Mouse (Mus musculus) G1E (cell line): ENCODE data around the gene Spag5. TPM values are rescaled to one million over a fixed set of nuclear protein-coding genes. Genes with fewer than 3 reads are reported as not detected.
"Not testable (repeated sequence)": the region's sequence is repeated elsewhere in the genome, so short reads cannot be mapped to it uniquely, and the experiment has no call there.

Experiments used
- ATAC-seq: 2 replicates; pipeline ENCODE4 v1.8.0; 2016; ENCODE audit warnings: mild to moderate bottlenecking; ENCODE audit not compliant: insufficient number of reproducible peaks, poor library complexity, low FRiP score, severe bottlenecking; ENCODE audit errors: extremely low read depth
- DNase-seq: peaks from one replicate; pipeline ENCODE4 v3.0.0; 2012; ENCODE audit warnings: low spot score
- H3K27me3 ChIP-seq: 2 replicates; pipeline ENCODE4 v1.6.1; 2012; ENCODE audit warnings: mild to moderate bottlenecking, low read length, inconsistent platforms; ENCODE audit not compliant: insufficient read depth
- H3K36me3 ChIP-seq: replicated peaks from 2 replicates; pipeline ENCODE3; 2012; ENCODE audit warnings: mild to moderate bottlenecking, inconsistent platforms
- H3K4me1 ChIP-seq: 2 replicates; pipeline ENCODE4 v1.6.1; 2012; ENCODE audit warnings: low read depth, low read length, inconsistent platforms, mixed read lengths; ENCODE audit not compliant: insufficient read depth
- H3K4me3 ChIP-seq: 2 replicates; pipeline ENCODE4 v1.5.1; 2012; ENCODE audit warnings: low read depth, mild to moderate bottlenecking, inconsistent platforms, low read length, moderate library complexity, mixed read lengths
- H3K9me3 ChIP-seq: replicated peaks from 2 replicates; pipeline ENCODE4 v1.6.1; 2012; ENCODE audit warnings: inconsistent platforms
- CTCF ChIP-seq: IDR thresholded peaks from 2 replicates; pipeline ENCODE4 v1.5.1; 2012; ENCODE audit warnings: low read depth, low read length, inconsistent platforms, mixed read lengths
- GATA1 ChIP-seq: IDR thresholded peaks from 2 replicates; pipeline ENCODE4 v1.6.1; 2012; ENCODE audit warnings: borderline replicate concordance, low read length, inconsistent platforms, mixed read lengths
- GATA2 ChIP-seq: IDR thresholded peaks from 2 replicates; pipeline ENCODE4 v1.6.1; 2012; ENCODE audit warnings: low read depth, low read length, inconsistent platforms, borderline replicate concordance
- POLR2AphosphoS5 ChIP-seq: IDR thresholded peaks from 2 replicates; pipeline ENCODE4 v1.6.1; 2012; ENCODE audit warnings: low read depth, low read length, inconsistent platforms; ENCODE audit not compliant: insufficient replicate concordance
- TAL1 ChIP-seq: conservative IDR thresholded peaks from 2 replicates; pipeline ENCODE4 v1.6.1; 2012; ENCODE audit warnings: low read depth, low read length, inconsistent platforms, mixed read lengths
- polyA plus RNA-seq: library from polyadenylated mRNA; stranded (reverse); fragments of >175 nt; gene quantifications from 2 replicates; pipeline ENCODE4 v1.2.3, GENCODE M21; 2012
- total RNA-seq, 2 experiments: library from RNA; stranded (forward) in 1 of 2; stranded (reverse) in 1 of 2; fragments of 200-1000 nt in 1 of 2; fragments of >200 nt in 1 of 2; fragmentation: Nextera tagmentation in 1 of 2; gene quantifications; 2 replicates each; pipeline ENCODE4 v1.2.3; 2014 to 2017

Gene Spag5
- total and polyA plus RNA-seq, 3 experiments, result 60.8 to 77.5 (median 71.3) TPM

DNA sequence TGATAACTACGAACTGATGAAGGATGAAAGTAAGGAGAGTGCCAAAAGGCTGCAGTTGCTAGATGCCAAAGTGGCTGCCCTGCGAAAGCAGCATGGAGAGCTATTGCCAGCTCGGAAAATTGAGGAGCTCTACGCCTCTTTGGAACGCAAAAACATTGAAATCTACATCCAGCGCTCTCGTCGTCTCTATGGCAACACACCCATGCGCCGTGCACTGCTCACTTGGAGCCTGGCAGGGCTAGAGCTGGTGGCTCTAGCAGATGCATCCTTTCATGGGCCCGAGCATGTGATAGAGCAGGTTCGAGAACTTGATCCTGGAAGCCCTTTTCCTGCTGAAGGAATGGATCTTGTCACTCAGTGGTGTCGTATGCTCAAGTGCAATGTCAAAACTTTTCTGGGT, 29.3 kb upstream of the Spag5 start:
- DNase-seq (no peak), ATAC-seq (no peak)
- no peak for TF ChIP-seq POLR2AphosphoS5
- no peak for TF ChIP-seq TAL1
- no peak for TF ChIP-seq GATA2
- TF ChIP-seq CTCF, result no peak
- TF ChIP-seq GATA1, result no peak
- H3K36me3 ChIP-seq, result peaks cover 97% of the 10 kb centered on the region
- H3K4me1 ChIP-seq, result peaks cover 5% of the 10 kb centered on the region
- no peak overlapping the region for H3K4me3 ChIP-seq
- no peaks in the 10 kb centered on the region for H3K9me3 ChIP-seq
- no peaks in the 10 kb centered on the region for H3K27me3 ChIP-seq

DNA sequence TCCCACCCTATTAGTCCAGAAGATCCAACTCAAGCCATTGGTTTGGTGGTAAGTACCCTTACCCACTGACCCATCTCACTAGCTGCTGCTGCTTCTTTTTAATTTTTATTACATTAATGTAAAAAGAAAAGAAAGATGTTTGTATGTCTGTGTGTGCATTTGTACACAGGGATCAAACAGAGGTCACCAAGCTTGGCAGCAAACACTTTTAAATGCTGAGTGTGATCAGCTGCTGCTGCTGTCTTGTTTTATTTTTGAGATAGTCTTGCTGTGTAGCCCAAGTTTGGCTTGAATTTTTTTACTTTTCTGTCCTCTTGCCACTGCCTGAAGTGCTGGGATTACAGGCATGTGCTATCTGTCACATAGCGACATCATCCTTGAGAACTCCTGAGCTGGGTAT, 25.7 kb upstream of the Spag5 start:
- no peaks in the 10 kb centered on the region for H3K9me3 ChIP-seq
- TF ChIP-seq CTCF (no peak), GATA2 (no peak)
- peaks cover 100% of the 10 kb centered on the region for H3K36me3 ChIP-seq
- DNase-seq, result no peak
- no peak overlapping the region for H3K4me3 ChIP-seq
- ATAC-seq, result no peak
- peaks cover 5% of the 10 kb centered on the region for H3K4me1 ChIP-seq
- H3K27me3 ChIP-seq, result no peaks in the 10 kb centered on the region

DNA sequence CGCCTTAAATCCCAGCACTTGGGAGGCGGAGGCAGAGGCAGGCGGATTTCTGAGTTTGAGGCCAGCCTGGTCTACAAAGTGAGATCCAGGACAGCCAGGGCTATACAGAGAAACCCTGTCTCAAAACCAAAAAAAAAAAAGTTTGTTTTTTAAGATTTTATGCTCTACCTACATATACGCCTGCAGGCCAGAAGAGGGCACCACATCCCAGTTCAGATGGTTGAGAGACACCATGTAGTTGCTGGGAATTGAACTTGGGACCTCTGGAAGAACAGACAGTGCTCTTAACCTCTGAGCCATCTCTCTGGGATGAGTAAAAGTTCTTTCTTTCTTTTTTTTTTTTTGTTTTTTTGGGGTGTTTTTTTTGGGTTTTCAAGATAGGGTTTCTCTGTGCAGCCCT, 25.2 kb upstream of the Spag5 start:
- not testable (repeated sequence) for DNase-seq, H3K9me3 ChIP-seq, H3K4me3 ChIP-seq, H3K4me1 ChIP-seq, ATAC-seq, H3K27me3 ChIP-seq
- peaks cover 100% of the 10 kb centered on the region for H3K36me3 ChIP-seq

DNA sequence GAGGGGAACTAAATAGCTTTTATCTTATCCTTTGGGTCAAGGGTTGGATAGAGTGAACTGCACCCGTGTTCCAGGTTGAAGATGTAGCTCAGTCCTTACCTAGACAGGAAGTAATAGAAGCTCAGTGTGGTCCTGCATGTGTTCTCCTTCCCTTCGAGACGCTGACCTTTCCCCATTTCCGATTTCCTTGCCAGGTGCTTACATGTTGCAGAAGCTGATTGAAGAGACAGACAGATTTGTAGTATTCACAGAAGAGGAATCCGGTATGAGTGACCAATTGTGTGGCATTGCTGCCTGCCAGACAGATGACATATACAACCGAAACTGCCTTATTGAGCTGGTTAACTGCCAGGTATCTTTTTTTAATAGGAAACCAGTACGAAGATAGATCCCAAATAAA, 22.5 kb upstream of the Spag5 start:
- H3K27me3 ChIP-seq, result no peaks in the 10 kb centered on the region
- peaks cover 4% of the 10 kb centered on the region for H3K4me1 ChIP-seq
- H3K36me3 ChIP-seq, result peaks cover 99% of the 10 kb centered on the region
- no peak overlapping the region for H3K4me3 ChIP-seq
- no peak for TF ChIP-seq CTCF
- no peak for TF ChIP-seq TAL1
- TF ChIP-seq GATA2, result no peak
- TF ChIP-seq POLR2AphosphoS5, result no peak
- no peak for TF ChIP-seq GATA1
- no peaks in the 10 kb centered on the region for H3K9me3 ChIP-seq
- DNase-seq, result no peak
- no peak for ATAC-seq

DNA sequence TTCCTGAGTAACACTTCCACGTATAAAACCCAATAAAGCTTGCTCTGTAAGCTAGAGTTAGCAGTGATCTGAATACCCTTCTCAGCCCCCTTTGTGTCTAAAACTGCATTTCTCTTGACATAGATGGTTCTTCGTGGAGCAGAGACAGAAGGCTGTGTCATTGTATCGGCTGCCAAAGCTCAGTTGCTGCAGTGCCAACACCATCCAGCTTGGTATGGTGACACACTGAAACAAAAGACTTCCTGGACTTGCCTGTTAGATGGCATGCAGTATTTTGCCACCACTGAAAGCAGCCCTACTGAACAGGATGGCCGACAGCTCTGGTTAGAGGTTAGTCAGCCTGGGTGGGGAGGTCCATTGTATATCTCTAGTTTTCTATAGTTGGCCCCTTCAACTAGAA, 21.7 kb upstream of the Spag5 start:
- TF ChIP-seq POLR2AphosphoS5, result no peak
- no peak for TF ChIP-seq TAL1
- TF ChIP-seq CTCF, result no peak
- no peak for TF ChIP-seq GATA1
- TF ChIP-seq GATA2, result no peak
- Histone ChIP-seq H3K4me3 (no peak overlapping the region), H3K27me3 (no peaks in the 10 kb centered on the region), H3K9me3 (no peaks in the 10 kb centered on the region), H3K4me1 (peaks cover 4% of the 10 kb centered on the region; the same call in 1 of the 2 replicates), H3K36me3 (peaks cover 99% of the 10 kb centered on the region)
- ATAC-seq, result no peak
- no peak for DNase-seq

GRCm38 (mm10) chr11:78289146-78289763, 12.1 kb upstream of the Spag5 start:
- no peaks in the 10 kb centered on the region for H3K4me1 ChIP-seq
- H3K36me3 ChIP-seq, result peaks cover 94% of the 10 kb centered on the region
- H3K9me3 ChIP-seq, result no peaks in the 10 kb centered on the region
- no peaks in the 10 kb centered on the region for H3K27me3 ChIP-seq
- H3K4me3 ChIP-seq, result no peak overlapping the region
- TF ChIP-seq POLR2AphosphoS5, result no peak
- ATAC-seq (no peak), DNase-seq (no peak)

DNA sequence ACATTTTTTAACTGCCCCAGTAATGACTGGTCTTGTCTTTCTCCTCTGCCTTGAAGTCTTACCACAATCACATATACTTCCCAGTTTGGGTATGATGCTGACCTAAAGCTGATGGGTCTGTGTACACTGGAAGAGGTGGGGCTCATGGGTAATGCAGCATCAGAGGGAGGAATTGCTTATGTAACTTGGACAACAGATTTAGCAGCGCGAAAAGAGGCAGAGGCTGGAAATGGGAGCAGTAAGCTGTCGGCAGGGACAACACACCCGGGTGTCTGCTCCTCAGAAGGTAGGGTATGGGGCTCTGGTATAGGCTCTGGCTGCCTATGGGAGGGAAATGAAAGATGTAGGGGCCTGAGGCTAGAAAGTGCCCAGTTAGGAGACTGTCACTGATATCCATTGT, 10.7 kb upstream of the Spag5 start, which contains the start of gene BC030499:
TSS of gene BC030499 (plus strand) at position 188 of the 400 bp plus-strand sequence.
- H3K9me3 ChIP-seq, result no peaks in the 10 kb centered on the region
- H3K4me1 ChIP-seq, result no peaks in the 10 kb centered on the region
- no peak within 1 kb of the TSS for H3K4me3 ChIP-seq
- ATAC-seq, result no peak
- peaks cover 88% of the 10 kb centered on the region for H3K36me3 ChIP-seq
- no peak for DNase-seq
- H3K27me3 ChIP-seq, result no peaks in the 10 kb centered on the region
- TF ChIP-seq POLR2AphosphoS5 (no peak), GATA2 (no peak), CTCF (no peak), TAL1 (no peak), GATA1 (no peak)
